Mouse (Mus musculus) A20 (cell line): ENCODE results near the gene Olfr155.

Experiments used
- DNase-seq: peaks from one replicate; pipeline ENCODE4 v3.0.0-alpha.2; 2011; ENCODE audit warnings: low read depth, low spot score

Olfr155 gene

DNA sequence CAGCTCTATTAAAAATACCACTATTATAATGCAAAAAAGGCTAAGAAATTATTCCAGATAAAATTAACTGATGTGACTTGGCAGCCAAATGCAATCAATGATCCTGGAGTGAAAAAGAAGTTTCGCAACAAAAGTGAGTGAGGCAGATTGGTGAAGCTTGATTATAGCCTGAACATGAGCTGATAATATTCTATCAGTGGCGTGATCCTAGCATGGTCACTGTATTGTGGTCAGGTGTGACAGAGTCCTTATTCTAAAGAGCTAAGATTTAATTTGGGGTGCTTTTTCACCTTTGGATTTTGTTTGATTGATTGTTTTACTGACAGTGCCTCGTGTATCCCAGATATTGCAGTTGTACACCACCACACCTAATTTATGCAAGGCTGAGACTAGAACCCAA lies 39.9 kb downstream of the Olfr155 start:
- DNase-seq = no peak

DNA sequence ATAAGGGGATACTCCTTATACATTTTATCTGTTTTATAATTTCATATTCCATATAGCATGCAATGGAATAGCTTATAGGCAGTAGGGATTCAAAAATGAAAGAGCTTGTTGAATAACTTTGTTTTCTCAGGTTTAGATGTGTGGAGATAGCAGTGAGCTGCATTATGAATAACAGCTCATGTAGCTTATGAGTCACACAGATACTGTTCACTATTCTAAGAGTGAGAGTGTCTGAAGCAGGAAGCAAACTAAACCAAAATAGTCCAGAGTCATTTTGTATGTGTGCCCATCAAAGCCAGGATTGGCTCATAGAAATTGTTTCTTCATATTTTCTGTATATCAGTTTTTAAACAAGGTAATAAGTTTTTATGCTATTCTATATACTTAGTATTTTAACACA lies 45.8 kb downstream of the Olfr155 start:
- peak; percentile 48 for DNase-seq

DNA sequence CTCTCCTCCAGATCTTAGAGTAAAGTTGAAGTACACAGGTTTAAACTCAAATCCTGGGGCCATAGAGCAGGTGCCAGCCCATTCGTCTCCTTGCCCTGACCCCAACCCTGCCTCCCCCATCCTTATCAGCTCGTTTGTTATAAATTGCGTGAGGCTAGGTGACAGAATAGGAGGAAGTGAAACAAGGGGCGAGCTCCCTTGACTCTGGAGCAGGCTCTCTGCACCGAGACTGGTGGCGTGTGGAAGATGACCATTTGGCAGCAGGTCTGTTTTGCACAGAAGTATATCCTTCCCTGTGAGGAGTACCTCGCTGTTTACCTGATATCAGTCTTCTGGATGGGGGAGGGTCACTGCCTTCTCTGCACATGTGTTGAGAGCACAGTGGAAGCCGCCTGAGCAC lies 47.8 kb downstream of the Olfr155 start:
- peak; percentile 88 for DNase-seq

DNA sequence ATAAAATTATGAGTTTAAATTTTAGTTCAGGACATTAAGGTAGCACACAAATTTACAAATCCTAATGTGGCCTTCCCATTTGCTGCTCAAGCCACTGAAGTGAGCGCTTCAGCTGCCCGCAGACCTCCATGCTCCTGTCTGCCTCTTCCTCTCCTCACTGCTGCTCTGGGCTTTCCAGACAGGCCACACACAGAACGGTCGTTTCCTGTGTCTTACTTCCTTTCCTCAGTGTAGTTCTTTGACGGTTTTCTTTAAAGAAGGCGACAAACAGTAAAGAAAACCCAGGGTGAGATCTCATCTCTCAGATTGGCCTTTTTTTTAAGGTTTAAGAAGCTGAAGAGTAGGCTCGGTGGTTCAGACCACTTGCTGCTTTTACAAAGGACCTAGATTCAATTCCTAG lies 52.3 kb downstream of the Olfr155 start:
- no peak for DNase-seq

DNA sequence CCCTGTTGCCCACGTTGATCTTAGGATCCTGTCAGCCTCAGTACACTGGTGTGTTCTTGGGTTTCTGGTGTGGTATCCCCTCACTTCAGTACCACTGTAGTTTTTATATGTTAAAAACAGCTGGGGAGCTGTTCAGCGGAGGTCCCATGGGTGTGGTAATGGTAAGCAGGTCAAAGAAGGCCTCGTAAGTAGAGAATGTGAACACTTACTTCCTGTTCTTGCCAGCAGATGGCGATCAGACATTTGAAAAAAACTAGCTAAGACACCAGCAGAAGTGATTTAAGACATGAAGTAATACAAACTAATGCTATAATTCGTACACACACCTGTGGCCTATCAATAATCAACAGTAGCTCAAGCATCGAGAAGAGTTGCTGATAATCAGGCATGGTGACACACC lies 55.1 kb downstream of the Olfr155 start:
- peak; percentile 73 for DNase-seq
